Mouse (Mus musculus): ENCODE data around the gene App.

DNA sequence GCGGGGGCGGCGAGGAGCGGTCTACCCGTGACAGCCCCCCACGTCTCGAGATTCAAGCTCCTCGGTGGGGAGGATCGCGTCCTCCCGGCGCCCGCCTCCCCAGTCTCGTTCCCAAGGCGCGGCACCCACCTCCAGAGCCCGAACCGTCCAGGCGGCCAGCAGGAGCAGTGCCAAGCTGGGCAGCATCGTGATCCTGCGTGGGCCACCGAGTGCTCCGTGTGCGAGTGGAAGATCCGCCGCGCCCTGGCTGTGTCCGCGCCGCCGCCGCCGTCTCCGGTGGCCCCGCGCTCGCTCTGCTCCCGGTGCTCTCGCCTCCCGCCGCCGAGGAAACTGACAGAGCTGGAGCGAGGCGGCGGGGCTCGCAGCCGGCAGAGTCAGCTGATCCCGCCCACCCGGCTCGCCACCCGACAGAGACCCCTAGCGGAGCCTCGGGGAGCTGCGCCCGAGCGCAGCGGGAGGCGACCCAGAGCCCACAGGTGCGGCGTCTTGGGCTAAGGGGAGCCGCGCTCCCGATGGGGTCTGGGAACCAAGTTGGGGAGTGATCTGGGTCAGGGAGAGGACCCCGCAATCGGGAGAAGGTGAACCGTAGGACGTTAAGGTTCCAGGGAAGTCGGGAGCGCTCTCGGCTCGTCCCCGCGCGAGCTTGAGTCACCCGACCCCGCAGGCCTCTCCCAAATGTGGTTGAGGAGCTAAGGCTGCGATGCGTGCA is at the start of gene App:
- TF ChIP-seq CTCF (IDR thresholded peaks at IDR 0.05; ENCODE audit: low read depth, low read length) (peak; percentile 45), POLR2A (IDR thresholded peaks at IDR 0.05; ENCODE audit: borderline replicate concordance, low read depth, low read length) (peak; percentile 30; the same call in 1 of the 2 replicates)

All from bone marrow macrophage, adult 2 months (primary cell).